Mouse (Mus musculus) bone marrow, adult 2 months (tissue): ENCODE results near the gene Ribc2. TPM values are rescaled to one million over a fixed set of nuclear protein-coding genes. Genes with fewer than 3 reads are reported as not detected.

Experiments used
- H3K27ac ChIP-seq: fragments of 200-500 bp; 2 replicates; pipeline ENCODE4 v1.5.1; 2012; ENCODE audit warnings: low read depth, mild to moderate bottlenecking, control low read depth, inconsistent platforms, low read length; ENCODE audit not compliant: control insufficient read depth, poor library complexity, insufficient read depth
- H3K4me1 ChIP-seq: fragments of 200-500 bp; 2 replicates; pipeline ENCODE4 v1.6.1; 2011; ENCODE audit warnings: low read length; ENCODE audit not compliant: control insufficient read depth, insufficient read depth
- H3K4me3 ChIP-seq: fragments of 200-500 bp; replicated peaks from 2 replicates; pipeline ENCODE3; 2011; ENCODE audit warnings: mild to moderate bottlenecking, low read depth, low read length, control low read depth; ENCODE audit not compliant: control insufficient read depth
- CTCF ChIP-seq: fragments of 200-500 bp; IDR thresholded peaks from 2 replicates; pipeline ENCODE4 v1.5.1; 2011; ENCODE audit warnings: low read length, control low read depth; ENCODE audit not compliant: control insufficient read depth, insufficient read depth
- POLR2A ChIP-seq: fragments of 200-500 bp; IDR thresholded peaks from 2 replicates; pipeline ENCODE4 v1.6.1; 2011; ENCODE audit warnings: low read depth, mild to moderate bottlenecking, control low read depth, low read length, borderline replicate concordance; ENCODE audit not compliant: control insufficient read depth
- WGBS: fragments of 180-500 bp; shearing (Covaris S2); methylation state at CpG from one replicate; pipeline ENCODE4 v1.1.7; 2018; 5-methylcytosine and 5-hydroxymethylcytosine counted together
- polyA plus RNA-seq: library from polyadenylated mRNA; stranded (reverse); fragments of >200 nt; gene quantifications from 2 replicates; pipeline ENCODE4 v1.2.4, GENCODE M21; 2011; ENCODE audit warnings: low replicate concordance; ENCODE audit not compliant: missing spikeins, insufficient read depth, insufficient read length

Gene Ribc2
- polyA plus RNA-seq, 1 experiment: not detected

DNA sequence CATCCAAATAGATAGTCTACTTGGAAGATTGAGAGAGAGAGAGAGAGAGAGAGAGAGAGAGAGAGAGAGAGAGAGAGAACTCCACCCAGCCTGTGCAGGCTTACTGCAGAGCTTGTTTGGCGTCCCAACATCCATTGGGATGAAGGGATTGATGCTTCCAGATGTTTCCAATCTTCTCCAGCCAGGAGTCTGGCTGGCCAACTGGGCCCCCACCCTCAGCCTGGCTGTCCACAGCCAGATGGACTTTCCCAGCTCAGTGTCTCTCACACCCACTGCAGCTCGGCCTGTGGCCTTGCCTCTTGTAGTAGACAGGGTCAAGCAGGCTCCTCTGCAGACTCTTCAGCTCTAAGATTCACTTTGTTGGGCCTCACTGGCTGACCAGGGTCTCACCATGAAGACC is 40.2 kb downstream of the Ribc2 start:
- no peak overlapping the region for H3K4me3 ChIP-seq
- no peaks in the 10 kb centered on the region; the same call in 1 of the 2 replicates for H3K4me1 ChIP-seq
- WGBS: 80% methylated on average over 2 of the region's 2 CpGs
- no peak overlapping the region for H3K27ac ChIP-seq
- TF ChIP-seq CTCF (no peak), POLR2A (no peak)

DNA sequence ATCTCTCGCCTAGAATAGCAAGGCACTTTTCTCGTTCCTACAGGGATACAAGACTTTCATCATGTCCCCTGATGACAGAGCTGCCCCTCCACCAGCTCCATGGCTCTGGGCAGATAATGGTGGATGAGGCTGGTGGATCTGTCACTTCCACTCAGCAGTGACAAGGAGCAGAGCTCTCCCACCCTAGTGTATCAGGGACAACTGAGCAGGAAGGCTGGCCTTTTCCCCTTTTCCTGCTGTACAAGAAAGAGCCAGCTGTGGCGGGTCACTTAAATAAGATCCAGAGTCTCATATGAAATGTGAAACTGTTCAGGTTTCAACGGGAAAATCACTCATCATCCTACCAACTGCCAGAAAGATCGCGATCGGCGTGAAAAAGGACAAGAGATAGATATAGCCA is 41.5 kb downstream of the Ribc2 start:
- WGBS: 83% methylated on average over 8 of the region's 8 CpGs
- Histone ChIP-seq H3K4me3 (no peak overlapping the region), H3K4me1 (no peaks in the 10 kb centered on the region; the same call in 1 of the 2 replicates), H3K27ac (no peak overlapping the region)
- TF ChIP-seq CTCF: no peak
- no peak for TF ChIP-seq POLR2A

DNA sequence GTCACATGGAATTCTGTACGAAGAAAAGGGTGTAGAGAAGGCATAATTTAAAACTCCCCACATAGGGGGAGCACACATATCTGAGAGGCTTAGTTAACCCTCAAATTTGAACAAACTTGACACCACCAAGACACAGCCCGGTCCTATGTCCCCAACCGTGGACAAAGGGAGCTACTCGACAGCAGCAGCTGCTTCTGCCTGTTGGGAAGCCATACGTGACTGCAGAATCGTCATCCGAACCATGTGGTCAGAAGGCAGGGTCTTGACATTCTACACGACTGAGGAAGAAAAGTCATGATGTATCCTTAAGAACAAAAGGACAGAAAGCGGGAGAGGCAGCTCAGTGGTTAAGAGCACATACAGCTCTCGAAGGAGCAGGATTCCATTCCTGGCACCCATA is 42.2 kb downstream of the Ribc2 start:
- 81% methylated on average over 10 of the region's 10 CpGs for WGBS
- TF ChIP-seq CTCF (no peak), POLR2A (no peak)
- H3K4me3 ChIP-seq: no peak overlapping the region
- H3K4me1 ChIP-seq: no peaks in the 10 kb centered on the region; the same call in 1 of the 2 replicates
- H3K27ac ChIP-seq: no peak overlapping the region

DNA sequence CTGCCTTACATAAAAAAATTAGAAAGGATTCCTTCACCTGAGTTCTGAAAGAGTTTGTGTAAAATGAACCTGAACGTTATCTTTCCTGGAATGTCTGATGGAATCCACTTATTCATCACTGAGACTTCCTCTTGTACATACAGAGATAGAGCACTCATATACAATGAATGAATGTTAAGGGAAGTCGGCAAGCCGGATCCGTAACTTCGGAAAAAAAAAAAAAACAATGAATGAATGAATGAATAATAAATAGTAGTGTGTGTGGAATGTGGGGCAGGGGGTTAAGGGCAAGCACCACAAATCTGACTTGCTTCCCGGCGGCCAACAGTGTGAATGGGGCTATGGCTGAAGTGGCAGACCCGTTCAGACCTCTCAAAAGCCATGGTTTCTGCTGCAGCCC is 45.7 kb downstream of the Ribc2 start:
- TF ChIP-seq CTCF (no peak), POLR2A (no peak)
- Histone ChIP-seq H3K27ac (no peak overlapping the region), H3K4me3 (no peak overlapping the region), H3K4me1 (no peaks in the 10 kb centered on the region)
- 79% methylated on average over 8 of the region's 8 CpGs for WGBS

DNA sequence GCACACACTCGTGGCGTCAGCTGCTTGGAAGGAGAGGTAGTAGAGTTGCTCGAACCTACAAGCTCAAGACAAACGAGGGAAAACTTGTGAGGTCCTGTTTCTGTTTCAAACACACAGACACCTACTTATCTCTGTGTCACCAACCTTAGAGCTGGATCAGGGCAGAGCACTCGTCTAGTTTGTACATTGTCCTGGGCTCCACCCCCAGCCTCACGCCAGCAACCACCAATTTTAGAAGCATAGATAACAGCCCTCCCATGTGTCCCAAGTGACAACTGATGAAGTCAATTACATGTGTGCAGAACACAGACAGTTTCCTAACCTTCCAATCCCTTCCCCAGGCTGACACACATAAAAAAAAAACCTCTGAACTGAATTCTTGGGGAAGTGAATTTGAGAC is 46.3 kb downstream of the Ribc2 start:
- TF ChIP-seq CTCF: no peak
- TF ChIP-seq POLR2A: no peak
- no peak overlapping the region for H3K27ac ChIP-seq
- H3K4me3 ChIP-seq: no peak overlapping the region
- H3K4me1 ChIP-seq: no peaks in the 10 kb centered on the region
- 71% methylated on average over 6 of the region's 6 CpGs for WGBS

DNA sequence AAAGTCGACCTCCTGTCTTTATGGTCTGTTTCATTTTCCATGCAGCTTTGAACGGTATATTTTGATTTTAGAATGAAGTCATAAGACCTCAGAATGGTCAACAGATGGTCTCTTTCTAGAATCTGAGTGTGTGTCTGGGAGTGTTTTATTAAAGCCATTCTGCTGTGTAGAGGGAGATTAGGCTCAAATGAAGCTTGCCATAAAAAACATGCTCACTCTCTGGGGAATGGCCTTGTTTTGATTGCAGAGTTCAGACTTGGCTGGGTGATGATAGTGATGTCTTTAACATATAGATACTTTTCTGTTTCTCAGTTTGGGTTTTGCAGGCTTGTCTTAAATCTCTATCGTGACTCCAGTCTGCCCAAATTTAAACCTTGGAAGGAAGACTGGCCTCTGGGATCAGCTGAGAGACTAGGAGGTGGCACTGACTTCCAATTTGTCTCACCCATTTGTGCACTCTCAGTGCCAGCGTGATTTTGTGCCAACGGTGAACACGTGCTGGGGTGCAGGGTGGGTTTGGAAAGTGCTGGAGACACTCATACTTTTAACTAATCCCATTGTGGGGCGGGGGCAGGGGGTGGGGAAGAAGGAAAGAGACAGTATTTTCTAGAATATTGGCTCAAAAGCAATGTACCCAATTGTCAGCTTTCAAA is 47.8 kb downstream of the Ribc2 start:
- TF ChIP-seq CTCF: no peak
- TF ChIP-seq POLR2A: no peak
- Histone ChIP-seq H3K4me3 (no peak overlapping the region), H3K27ac (no peak overlapping the region), H3K4me1 (no peaks in the 10 kb centered on the region)
- WGBS: 77% methylated on average over 7 of the region's 7 CpGs

DNA sequence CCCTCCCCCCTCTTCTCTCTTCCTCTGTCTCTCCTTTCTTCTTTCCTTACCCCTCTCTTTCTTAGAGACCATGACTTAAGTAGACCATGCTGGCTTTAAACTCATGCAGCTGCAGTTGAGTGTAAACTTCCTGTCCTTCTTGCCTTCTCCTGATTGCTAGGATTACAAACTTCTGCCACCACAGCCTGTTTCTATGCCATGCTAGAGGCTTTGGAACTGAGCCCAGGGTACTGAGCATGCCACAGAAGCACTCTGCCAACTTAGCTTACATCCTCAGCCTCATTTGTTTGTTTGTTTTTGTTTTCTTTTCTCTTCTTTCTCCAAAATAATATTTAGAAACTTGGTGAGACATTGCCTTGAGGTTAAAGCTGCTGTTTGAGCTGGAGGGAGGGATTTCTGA is 48.5 kb downstream of the Ribc2 start:
- H3K4me1 ChIP-seq: no peaks in the 10 kb centered on the region
- H3K4me3 ChIP-seq: no peak overlapping the region
- no peak overlapping the region for H3K27ac ChIP-seq
- TF ChIP-seq CTCF (no peak), POLR2A (no peak)

DNA sequence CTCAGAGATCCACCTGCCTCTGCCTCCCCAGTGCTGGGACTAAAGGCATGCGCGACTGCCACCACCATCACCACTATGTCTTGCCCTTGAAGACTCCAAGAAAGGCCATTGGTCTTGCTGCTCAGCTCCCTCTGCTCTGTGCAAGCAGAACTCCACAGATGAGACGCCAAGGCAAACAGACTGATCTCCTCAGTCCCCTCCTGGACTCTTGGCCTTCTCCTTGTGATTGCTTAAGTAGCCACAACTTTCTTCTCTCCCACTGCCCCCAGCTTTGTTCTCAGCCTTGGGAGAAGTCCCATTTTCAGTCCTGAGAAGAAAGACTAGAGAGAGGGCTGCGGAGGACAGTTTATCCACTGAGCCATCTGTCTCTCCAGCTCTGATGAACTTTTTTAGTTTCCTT is 50.2 kb downstream of the Ribc2 start:
- TF ChIP-seq CTCF (no peak), POLR2A (no peak)
- Histone ChIP-seq H3K4me1 (no peaks in the 10 kb centered on the region), H3K4me3 (no peak overlapping the region), H3K27ac (no peak overlapping the region)
- 80% methylated on average over 4 of the region's 4 CpGs for WGBS

DNA sequence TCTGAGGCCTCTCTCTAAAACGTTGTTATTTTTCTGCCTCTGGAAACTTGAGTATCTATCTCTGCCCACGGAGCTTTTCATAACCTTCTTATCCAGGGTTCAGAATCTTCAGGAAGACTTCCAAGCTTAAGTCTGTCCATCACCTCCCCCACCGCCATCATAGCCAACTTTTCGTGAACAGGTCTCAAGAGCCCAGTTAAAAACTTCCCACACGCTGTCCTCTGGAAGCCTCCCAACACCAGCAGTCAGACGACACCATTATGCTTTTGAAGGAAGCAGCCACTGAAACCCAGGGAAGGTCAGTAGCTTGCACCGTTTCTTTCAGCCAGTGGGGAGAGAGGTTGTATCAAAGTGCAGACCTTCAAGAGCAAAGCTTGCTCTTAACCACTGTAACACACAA is 55.0 kb downstream of the Ribc2 start:
- 74% methylated on average over 7 of the region's 7 CpGs for WGBS
- Histone ChIP-seq H3K27ac (no peak overlapping the region), H3K4me1 (no peaks in the 10 kb centered on the region), H3K4me3 (no peak overlapping the region)
- TF ChIP-seq CTCF (no peak), POLR2A (no peak)
